Mouse (Mus musculus): ENCODE data around the gene Pigk. TPM values are rescaled to one million over a fixed set of nuclear protein-coding genes. Genes with fewer than 3 reads are reported as not detected.
A peak's percentile ranks its signal among the peaks of the same experiment; 100 is the strongest.

Pigk gene
- total RNA-seq, 2 experiments from 2014 or later = 16.6 to 23.0 TPM

- Histone ChIP-seq H3K4me3 (no peak overlapping the region), H3K27ac (no peak overlapping the region)
- TF ChIP-seq CTCF (IDR thresholded peaks at IDR 0.05) = no peak
- intact Hi-C loops (cut with DNase I) = no loop called here
- DNase-seq = no peak
Observed at GRCm38 (mm10) chr3:152793006-152793405, 79.1 kb downstream of the Pigk start.

GRCm38 (mm10) chr3:152796216-152796615, 82.3 kb downstream of the Pigk start:
- no peak overlapping the region for H3K4me3 ChIP-seq
- intact Hi-C loops (cut with DNase I) = no loop called here
- no peak for DNase-seq
- no peak for TF ChIP-seq CTCF (IDR thresholded peaks at IDR 0.05)
- no peak overlapping the region for H3K27ac ChIP-seq

GRCm38 (mm10) chr3:152797354-152797753, 83.5 kb downstream of the Pigk start:
- Histone ChIP-seq H3K4me3 (no peak overlapping the region), H3K27ac (no peak overlapping the region)
- DNase-seq = no peak
- no peak for TF ChIP-seq CTCF (IDR thresholded peaks at IDR 0.05)
- intact Hi-C loops (cut with DNase I) = no loop called here

GRCm38 (mm10) chr3:152799738-152800431, 86.0 kb downstream of the Pigk start:
- no peak overlapping the region for H3K27ac ChIP-seq
- DNase-seq = no peak
- intact Hi-C loops (cut with DNase I) = no loop called here
- TF ChIP-seq CTCF (IDR thresholded peaks at IDR 0.05) = peak; percentile 61
- no peak overlapping the region for H3K4me3 ChIP-seq

- intact Hi-C loops (cut with DNase I) = no loop called here
Observed at GRCm38 (mm10) chr3:152813905-152814304, 100.0 kb downstream of the Pigk start.

GRCm38 (mm10) chr3:152815110-152815509, 101.2 kb downstream of the Pigk start:
- Histone ChIP-seq H3K4me3 (no peak overlapping the region), H3K27ac (no peak overlapping the region)
- DNase-seq = no peak
- intact Hi-C loops (cut with DNase I) = no loop called here
- TF ChIP-seq CTCF (IDR thresholded peaks at IDR 0.05) = no peak

More at GRCm38 (mm10) chr3:152813905-152814304, 100.0 kb downstream of the Pigk start:
- no peak for TF ChIP-seq CTCF (IDR thresholded peaks at IDR 0.05)
- no peak overlapping the region for H3K4me3 ChIP-seq
- no peak overlapping the region for H3K27ac ChIP-seq
- no peak for DNase-seq

GRCm38 (mm10) chr3:152820406-152820805, 106.5 kb downstream of the Pigk start:
- intact Hi-C loops (cut with DNase I) = no loop called here
- H3K4me3 ChIP-seq = no peak overlapping the region
- DNase-seq = no peak
- H3K27ac ChIP-seq = no peak overlapping the region
- TF ChIP-seq CTCF (IDR thresholded peaks at IDR 0.05) = no peak

GRCm38 (mm10) chr3:152821202-152821601, 107.3 kb downstream of the Pigk start:
- TF ChIP-seq CTCF (IDR thresholded peaks at IDR 0.05) = no peak
- intact Hi-C loops (cut with DNase I) = no loop called here

GRCm38 (mm10) chr3:152831377-152831776, 117.5 kb downstream of the Pigk start:
- TF ChIP-seq CTCF (IDR thresholded peaks at IDR 0.05) = no peak
- no peak overlapping the region for H3K27ac ChIP-seq
- DNase-seq = no peak
- no peak overlapping the region for H3K4me3 ChIP-seq
- intact Hi-C loops (cut with DNase I) = no loop called here

More at GRCm38 (mm10) chr3:152821202-152821601, 107.3 kb downstream of the Pigk start:
- DNase-seq = peak; percentile 59
- Histone ChIP-seq H3K27ac (no peak overlapping the region), H3K4me3 (no peak overlapping the region)

- no peak for DNase-seq
- no peak overlapping the region for H3K27ac ChIP-seq
- H3K4me3 ChIP-seq = no peak overlapping the region
- intact Hi-C loops (cut with DNase I) = no loop called here
- TF ChIP-seq CTCF (IDR thresholded peaks at IDR 0.05) = no peak
Observed at GRCm38 (mm10) chr3:152831974-152832373, 118.1 kb downstream of the Pigk start.

- no peak for TF ChIP-seq CTCF (IDR thresholded peaks at IDR 0.05)
- H3K4me3 ChIP-seq = no peak overlapping the region
- H3K27ac ChIP-seq = no peak overlapping the region
- DNase-seq = no peak
- intact Hi-C loops (cut with DNase I) = no loop called here
Observed at GRCm38 (mm10) chr3:152832436-152832835, 118.5 kb downstream of the Pigk start.

- no peak overlapping the region for H3K4me3 ChIP-seq
- TF ChIP-seq CTCF (IDR thresholded peaks at IDR 0.05) = no peak
- no peak for DNase-seq
- no peak overlapping the region for H3K27ac ChIP-seq
- intact Hi-C loops (cut with DNase I) = no loop called here
Observed at GRCm38 (mm10) chr3:152837407-152837806, 123.5 kb downstream of the Pigk start.

- intact Hi-C loops (cut with DNase I) = no loop called here
- Histone ChIP-seq H3K27ac (no peak overlapping the region), H3K4me3 (no peak overlapping the region)
- no peak for DNase-seq
- no peak for TF ChIP-seq CTCF (IDR thresholded peaks at IDR 0.05)
Observed at GRCm38 (mm10) chr3:152837938-152838337, 124.0 kb downstream of the Pigk start.

- no peak for DNase-seq
- no peak overlapping the region for H3K27ac ChIP-seq
- H3K4me3 ChIP-seq = no peak overlapping the region
- intact Hi-C loops (cut with DNase I) = no loop called here
- no peak for TF ChIP-seq CTCF (IDR thresholded peaks at IDR 0.05)
Observed at GRCm38 (mm10) chr3:152841264-152841663, 127.4 kb downstream of the Pigk start.
